In the genomic region with DNA sequence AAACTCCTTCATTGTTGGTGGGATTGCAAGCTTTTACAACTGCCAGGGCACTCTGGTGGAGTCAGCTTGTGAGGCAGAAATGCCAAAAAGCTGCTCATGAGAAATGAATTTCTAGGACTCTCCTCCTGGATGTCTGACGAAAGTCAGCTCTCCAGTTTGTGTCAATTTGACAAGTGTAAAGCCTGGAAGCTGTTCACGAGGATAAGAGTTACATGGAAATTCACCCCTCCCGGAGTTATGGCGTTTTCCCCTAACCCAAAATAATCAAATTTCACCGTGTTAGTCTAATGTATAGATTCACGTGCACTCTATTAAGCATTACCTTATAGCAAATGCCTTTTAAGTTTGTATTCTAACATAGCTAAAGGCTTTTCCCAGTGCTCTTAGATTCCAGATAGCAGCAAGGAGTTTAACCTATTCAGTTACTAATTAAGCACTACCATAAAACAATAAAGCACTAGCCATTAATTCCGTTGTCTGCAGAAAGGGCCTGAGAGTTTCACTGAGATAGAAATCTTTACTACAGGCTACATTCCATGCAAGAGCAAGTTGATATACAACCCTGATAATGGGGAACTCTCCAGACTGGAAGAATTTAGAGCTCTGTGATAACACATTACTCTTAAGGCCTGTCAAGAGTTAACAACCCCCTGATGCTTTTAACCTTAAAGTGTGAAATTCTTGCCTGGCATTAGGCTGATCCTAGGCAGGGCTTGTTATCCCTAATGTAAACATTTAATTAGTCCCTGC, we compare ENCODE assay signal across 18 mouse cellular contexts. TPM values are rescaled to one million over a fixed set of nuclear protein-coding genes. Genes with fewer than 3 reads are reported as not detected.
"Had no signal": no experiment of that assay in that cellular context is flagged by ENCODE, and none has a peak within 500 bp of the region (broad histone marks: within the 10 kb centered on the region; RNA-seq: fewer than 3 reads in every experiment).

No protein-coding gene starts in this region.

RNA-seq across cellular contexts. Expression of gene Gm8298, which starts 51.9 kb away (rescaled TPM):
- polyA plus RNA-seq: frontal cortex, adult 2 months; heart, embryonic 10.5 days; heart, embryonic 12.5 days; heart, embryonic 14.5 days; heart, embryonic 16.5 days; hindbrain, embryonic 10.5 days; hindbrain, embryonic 12.5 days; hindbrain, embryonic 14.5 days; hindbrain, embryonic 16.5 days; inflammation-experienced regulatory T-cells, adult 6 months; kidney, adult 2 months; large intestine, adult 2 months; limb, embryonic 11.5 days; limb, embryonic 13.5 days; limb, embryonic 15.5 days; liver, adult 2 months; liver, embryonic 12.5 days; liver, embryonic 14.5 days had no signal
